Mouse (Mus musculus): ENCODE measurements at regions not wholly inside any gene's neighbourhood (a gene's known extent, or its start where the extent isn't known, plus 50 kb on each side); places are given as distances from the start of the nearest gene placed in this dataset.

DNA sequence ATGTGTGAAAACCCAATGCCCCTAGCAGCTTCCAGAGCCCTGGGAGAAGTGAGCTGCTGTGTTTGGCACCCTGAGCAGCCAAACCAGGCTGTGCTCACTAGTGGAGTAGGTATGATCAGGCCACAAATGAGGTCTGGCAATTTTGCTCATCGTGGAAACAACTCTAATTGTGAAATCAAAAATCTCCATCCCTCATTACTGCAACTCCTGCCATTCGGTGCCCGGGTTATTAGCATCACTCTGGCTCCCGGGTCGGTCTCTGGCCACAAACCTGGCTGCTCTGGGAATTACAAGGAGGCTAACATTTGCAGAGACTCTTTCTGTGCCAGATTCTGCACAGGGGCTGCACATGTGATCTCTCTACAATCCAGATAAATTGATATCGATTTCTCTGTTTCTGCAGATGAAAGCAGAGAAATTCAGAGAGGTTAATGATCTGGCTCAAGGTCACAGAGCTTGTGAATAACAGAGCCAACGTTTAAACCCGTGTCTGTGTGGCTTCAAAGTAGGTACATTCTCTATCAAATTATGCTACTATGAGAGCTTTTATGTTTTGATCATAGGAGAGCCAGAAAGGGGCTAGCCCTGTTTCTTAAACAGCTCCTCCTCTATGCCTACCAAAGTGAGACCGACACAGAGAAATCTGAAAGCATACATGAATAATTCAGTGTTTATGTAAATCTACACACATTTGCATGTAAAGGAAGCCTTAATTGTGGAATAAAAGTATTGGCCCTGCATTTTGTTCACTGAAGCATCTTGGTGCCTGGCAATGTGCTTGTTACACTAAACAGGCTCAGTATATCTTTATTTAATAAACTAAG lies 398.7 kb upstream of the Igfbp7 start:
- H3K79me2 ChIP-seq (replicated peaks; ENCODE audit: control insufficient read depth, insufficient read depth, low read length) = no peaks in the 10 kb centered on the region
- 63% methylated on average over 9 of the region's 9 CpGs for WGBS
- H3K4me3 ChIP-seq = no peak overlapping the region
- no peak overlapping the region for H3K27ac ChIP-seq
- TF ChIP-seq POLR2A (IDR thresholded peaks at IDR 0.05; ENCODE audit: insufficient read depth, low read depth, low read length) = no peak
- no peak for TF ChIP-seq EP300 (IDR thresholded peaks at IDR 0.05; ENCODE audit: insufficient read depth, low read depth, low read length)
- TF ChIP-seq CTCF (IDR thresholded peaks at IDR 0.05) = no peak
- intact Hi-C loops (cut with DNase I) = no loop called here
- H3K36me3 ChIP-seq (ENCODE audit: control insufficient read depth, insufficient read depth, low read length) = no peaks in the 10 kb centered on the region
- no peak overlapping the region for H3K9ac ChIP-seq (ENCODE audit: low read depth, low read length)
- no peaks in the 10 kb centered on the region for H3K4me1 ChIP-seq (ENCODE audit: control insufficient read depth, insufficient read depth, low read length)
- no peak for DNase-seq
- no peaks in the 10 kb centered on the region for H3K27me3 ChIP-seq (ENCODE audit: control insufficient read depth, insufficient read depth, low read length)

DNA sequence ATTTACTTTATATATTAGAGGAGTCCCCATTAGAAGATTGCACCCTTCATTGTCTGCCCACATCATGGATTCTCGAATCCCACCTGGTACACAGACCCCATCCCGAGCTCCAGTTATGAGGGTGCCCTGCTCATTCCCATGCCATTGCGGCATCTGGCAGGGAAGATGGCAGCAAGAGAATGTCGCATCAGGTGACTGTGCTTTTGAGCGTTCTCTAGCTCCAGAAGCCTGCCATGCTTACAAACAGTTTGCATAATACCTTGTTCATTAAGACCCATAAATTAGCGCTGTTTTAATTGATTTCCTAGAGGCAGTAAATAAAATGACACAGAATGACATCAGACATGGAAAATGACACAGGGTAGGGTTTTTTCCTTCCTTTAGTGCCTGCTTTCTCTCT lies 398.0 kb upstream of the Igfbp7 start:
- Histone ChIP-seq H3K4me3 (no peak overlapping the region), H3K27ac (no peak overlapping the region), H3K4me1 (ENCODE audit: control insufficient read depth, insufficient read depth, low read length) (no peaks in the 10 kb centered on the region), H3K79me2 (replicated peaks; ENCODE audit: control insufficient read depth, insufficient read depth, low read length) (no peaks in the 10 kb centered on the region), H3K36me3 (ENCODE audit: control insufficient read depth, insufficient read depth, low read length) (no peaks in the 10 kb centered on the region), H3K9ac (ENCODE audit: low read depth, low read length) (no peak overlapping the region), H3K27me3 (ENCODE audit: control insufficient read depth, insufficient read depth, low read length) (no peaks in the 10 kb centered on the region)
- WGBS = 85% methylated on average over 6 of the region's 6 CpGs
- intact Hi-C loops (cut with DNase I) = no loop called here
- TF ChIP-seq POLR2A (IDR thresholded peaks at IDR 0.05; ENCODE audit: insufficient read depth, low read depth, low read length) = no peak
- no peak for TF ChIP-seq EP300 (IDR thresholded peaks at IDR 0.05; ENCODE audit: insufficient read depth, low read depth, low read length)
- TF ChIP-seq CTCF (IDR thresholded peaks at IDR 0.05) = no peak
- no peak for DNase-seq

DNA sequence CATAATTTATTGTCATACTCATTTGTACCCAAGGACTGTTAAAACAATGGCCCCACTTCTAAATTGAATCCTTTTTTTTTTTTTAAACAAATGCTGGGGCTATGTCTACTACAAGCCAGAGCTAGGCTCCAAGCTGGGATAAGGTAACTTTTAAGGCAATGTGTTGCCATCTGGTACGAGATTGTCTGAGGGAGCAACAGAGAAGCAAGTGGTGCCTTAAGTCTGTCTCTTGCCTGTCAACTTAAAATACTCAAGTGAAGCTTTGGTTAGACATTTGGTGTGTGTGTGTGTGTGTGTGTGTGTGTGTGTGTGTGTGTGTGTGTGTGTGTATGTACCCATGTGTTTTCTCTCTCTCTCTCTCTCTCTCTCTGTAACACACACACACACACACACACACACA lies 397.5 kb upstream of the Igfbp7 start:
- Histone ChIP-seq H3K27ac (no peak overlapping the region), H3K27me3 (ENCODE audit: control insufficient read depth, insufficient read depth, low read length) (no peaks in the 10 kb centered on the region), H3K36me3 (ENCODE audit: control insufficient read depth, insufficient read depth, low read length) (no peaks in the 10 kb centered on the region), H3K79me2 (replicated peaks; ENCODE audit: control insufficient read depth, insufficient read depth, low read length) (no peaks in the 10 kb centered on the region), H3K9ac (ENCODE audit: low read depth, low read length) (no peak overlapping the region), H3K4me1 (ENCODE audit: control insufficient read depth, insufficient read depth, low read length) (no peaks in the 10 kb centered on the region), H3K4me3 (no peak overlapping the region)
- no peak for DNase-seq
- 61% methylated on average over 1 of the region's 1 CpGs for WGBS
- TF ChIP-seq EP300 (IDR thresholded peaks at IDR 0.05; ENCODE audit: insufficient read depth, low read depth, low read length) (no peak), CTCF (IDR thresholded peaks at IDR 0.05) (no peak), POLR2A (IDR thresholded peaks at IDR 0.05; ENCODE audit: insufficient read depth, low read depth, low read length) (no peak)
- intact Hi-C loops (cut with DNase I) = no loop called here

DNA sequence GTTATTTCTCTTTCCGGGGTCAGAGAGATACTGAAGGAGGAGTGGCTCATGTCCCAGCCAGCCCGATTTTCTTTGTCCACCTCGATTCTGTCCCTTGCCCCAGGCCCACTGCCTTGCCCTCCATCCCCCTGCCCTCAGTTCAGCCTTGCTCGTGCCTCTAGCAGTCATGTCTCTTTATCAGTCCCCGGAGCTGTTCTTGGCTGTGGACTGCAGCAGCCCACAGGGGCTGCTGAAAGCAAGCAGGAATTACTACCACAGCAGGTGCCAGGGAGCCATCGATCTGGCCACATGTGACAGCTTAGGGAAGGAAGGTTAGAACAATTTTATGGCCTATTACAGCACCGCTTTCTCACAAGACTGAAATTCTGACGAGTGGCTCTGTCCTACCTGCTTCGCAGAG lies 396.3 kb upstream of the Igfbp7 start:
- H3K4me3 ChIP-seq = no peak overlapping the region
- intact Hi-C loops (cut with DNase I) = no loop called here
- H3K4me1 ChIP-seq (ENCODE audit: control insufficient read depth, insufficient read depth, low read length) = no peaks in the 10 kb centered on the region
- H3K9ac ChIP-seq (ENCODE audit: low read depth, low read length) = no peak overlapping the region
- no peaks in the 10 kb centered on the region for H3K79me2 ChIP-seq (replicated peaks; ENCODE audit: control insufficient read depth, insufficient read depth, low read length)
- 41% methylated on average over 9 of the region's 9 CpGs for WGBS
- DNase-seq = no peak
- no peak overlapping the region for H3K27ac ChIP-seq
- H3K27me3 ChIP-seq (ENCODE audit: control insufficient read depth, insufficient read depth, low read length) = no peaks in the 10 kb centered on the region
- no peaks in the 10 kb centered on the region for H3K36me3 ChIP-seq (ENCODE audit: control insufficient read depth, insufficient read depth, low read length)
- TF ChIP-seq EP300 (IDR thresholded peaks at IDR 0.05; ENCODE audit: insufficient read depth, low read depth, low read length) (no peak), CTCF (IDR thresholded peaks at IDR 0.05) (no peak), POLR2A (IDR thresholded peaks at IDR 0.05; ENCODE audit: insufficient read depth, low read depth, low read length) (no peak)

GRCm38 (mm10) chr5:77803562-77803961 lies 395.7 kb upstream of the Igfbp7 start:
- Histone ChIP-seq H3K79me2 (replicated peaks; ENCODE audit: control insufficient read depth, insufficient read depth, low read length) (no peaks in the 10 kb centered on the region), H3K4me1 (ENCODE audit: control insufficient read depth, insufficient read depth, low read length) (no peaks in the 10 kb centered on the region), H3K36me3 (ENCODE audit: control insufficient read depth, insufficient read depth, low read length) (no peaks in the 10 kb centered on the region), H3K9ac (ENCODE audit: low read depth, low read length) (no peak overlapping the region), H3K27ac (no peak overlapping the region), H3K4me3 (no peak overlapping the region), H3K27me3 (ENCODE audit: control insufficient read depth, insufficient read depth, low read length) (no peaks in the 10 kb centered on the region)
- no peak for TF ChIP-seq EP300 (IDR thresholded peaks at IDR 0.05; ENCODE audit: insufficient read depth, low read depth, low read length)
- peak; percentile 70 for TF ChIP-seq CTCF (IDR thresholded peaks at IDR 0.05)
- DNase-seq = peak in 1 of 2 experiments; percentile 32
- 51% methylated on average over 6 of the region's 6 CpGs for WGBS
- intact Hi-C loops (cut with DNase I) = no loop called here

- H3K27me3 ChIP-seq (ENCODE audit: control insufficient read depth, insufficient read depth, low read length) = no peaks in the 10 kb centered on the region
- H3K4me1 ChIP-seq (ENCODE audit: control insufficient read depth, insufficient read depth, low read length) = no peaks in the 10 kb centered on the region
- intact Hi-C loops (cut with DNase I) = no loop called here
- H3K4me3 ChIP-seq = no peak overlapping the region
- no peak for DNase-seq
- TF ChIP-seq CTCF (IDR thresholded peaks at IDR 0.05) (no peak), EP300 (IDR thresholded peaks at IDR 0.05; ENCODE audit: insufficient read depth, low read depth, low read length) (no peak), POLR2A (IDR thresholded peaks at IDR 0.05; ENCODE audit: insufficient read depth, low read depth, low read length) (no peak)
- H3K36me3 ChIP-seq (ENCODE audit: control insufficient read depth, insufficient read depth, low read length) = no peaks in the 10 kb centered on the region
- H3K27ac ChIP-seq = no peak overlapping the region
- no peaks in the 10 kb centered on the region for H3K79me2 ChIP-seq (replicated peaks; ENCODE audit: control insufficient read depth, insufficient read depth, low read length)
- no peak overlapping the region for H3K9ac ChIP-seq (ENCODE audit: low read depth, low read length)
- WGBS = 72% methylated on average over 3 of the region's 3 CpGs
These were observed 389.1 kb upstream of the Igfbp7 start for GRCm38 (mm10) chr5:77796960-77797359.

Data from heart, adult 2 months (tissue).